Mouse (Mus musculus): ENCODE results near the gene Ndel1. TPM values are rescaled to one million over a fixed set of nuclear protein-coding genes. Genes with fewer than 3 reads are reported as not detected.
A peak's percentile ranks its signal among the peaks of the same experiment; 100 is the strongest.

Ndel1 gene
- total RNA-seq, 2 experiments from 2014 or later: 56.0 to 60.9 TPM

DNA sequence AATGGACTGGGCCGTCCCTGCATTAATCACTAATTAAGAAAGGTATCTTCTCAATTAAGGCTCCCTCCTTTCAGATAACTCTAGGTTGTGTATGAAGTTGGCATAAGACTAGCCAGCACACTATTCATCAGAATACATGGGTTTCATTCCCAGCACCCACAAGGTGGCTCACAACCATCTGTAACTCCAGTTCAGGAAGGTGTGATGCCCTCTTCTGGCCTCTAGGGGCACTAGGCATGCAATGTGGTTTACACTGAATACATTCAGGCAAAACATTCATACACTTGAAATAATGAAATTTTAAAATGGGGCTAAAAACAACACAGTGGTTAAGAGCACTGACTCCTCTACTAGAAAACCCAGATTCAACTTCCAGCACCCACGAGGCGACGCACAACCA is 25.5 kb upstream of the Ndel1 start:
- intact Hi-C loops (cut with DNase I): no loop called here
- no peak for DNase-seq (ENCODE audit: low spot score)

DNA sequence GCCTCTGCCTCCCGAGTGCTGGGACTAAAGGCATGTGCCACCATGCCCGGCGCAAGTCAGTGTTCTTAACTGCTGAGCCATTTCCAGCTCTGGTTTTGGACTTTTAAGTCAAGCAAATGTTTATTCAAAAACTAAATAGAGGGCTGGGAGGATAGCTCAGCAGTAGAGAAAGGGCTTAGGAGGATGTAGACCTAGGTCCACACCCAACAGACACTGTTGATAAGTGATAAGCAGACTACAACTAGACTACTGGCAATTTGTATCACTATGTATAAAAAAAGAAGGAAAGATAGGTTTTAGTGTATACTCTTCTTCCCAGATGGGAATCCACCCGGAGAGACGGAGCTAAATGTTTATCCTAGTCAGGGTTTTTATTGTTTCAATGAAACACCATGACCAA is 24.6 kb upstream of the Ndel1 start:
- no peak for DNase-seq (ENCODE audit: low spot score)
- intact Hi-C loops (cut with DNase I): no loop called here

DNA sequence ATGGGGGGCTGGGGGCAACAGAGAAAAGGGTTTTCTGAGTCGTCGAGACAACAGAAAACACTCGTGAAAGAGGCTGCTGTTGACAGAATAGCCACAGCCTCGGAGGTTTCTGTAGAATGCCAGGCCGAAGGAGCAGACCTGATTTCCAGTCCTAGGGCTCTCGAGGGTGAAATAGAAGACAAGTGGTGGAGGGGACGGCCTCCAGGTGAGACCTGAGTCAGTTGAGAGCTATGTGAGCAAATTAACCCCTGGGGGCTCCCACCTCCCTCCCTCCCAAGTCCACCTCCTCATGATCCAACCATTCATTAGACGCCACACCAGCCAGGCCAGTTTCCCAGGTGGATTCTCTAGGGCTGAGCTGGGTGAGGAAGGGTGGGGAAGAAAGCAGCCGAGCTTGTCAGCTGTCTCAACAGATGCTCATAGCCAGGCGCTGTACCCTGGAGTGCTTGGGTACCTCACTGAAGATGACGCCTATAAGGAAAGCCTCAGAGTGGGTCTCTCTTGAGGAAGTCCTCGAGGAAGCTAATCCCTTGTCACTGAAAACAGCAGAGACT is 22.3 kb upstream of the Ndel1 start:
- DNase-seq (ENCODE audit: low spot score): no peak
- intact Hi-C loops (cut with DNase I): no loop called here

DNA sequence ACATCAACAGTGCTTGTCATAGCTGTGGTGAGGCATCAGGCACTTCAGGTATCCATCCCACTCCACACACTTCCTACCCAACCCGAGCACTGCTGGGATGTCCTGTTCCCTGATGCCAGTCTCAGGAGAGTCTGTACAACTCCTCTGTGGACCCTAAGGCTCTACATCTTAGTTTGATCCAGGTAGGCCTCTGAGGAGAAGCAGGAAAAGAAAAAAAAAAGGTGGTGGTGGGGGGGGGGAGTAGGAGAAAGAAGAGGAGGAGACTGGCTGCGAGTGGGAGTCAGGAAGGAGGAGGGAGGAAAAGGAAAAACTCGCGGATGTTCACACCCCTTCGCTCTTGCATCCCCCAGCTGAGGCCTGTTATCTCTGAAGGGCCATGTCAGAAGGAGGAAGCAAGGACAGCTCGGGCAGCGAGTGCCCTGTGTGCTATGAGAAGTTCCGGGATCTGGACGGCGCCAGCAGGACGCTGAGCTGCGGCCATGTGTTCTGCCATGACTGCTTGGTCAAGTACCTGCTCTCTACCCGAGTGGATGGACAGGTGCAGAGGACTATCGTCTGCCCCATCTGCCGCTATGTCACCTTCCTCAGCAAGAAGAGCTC is 20.7 kb upstream of the Ndel1 start:
- DNase-seq (ENCODE audit: low spot score): no peak
- intact Hi-C loops (cut with DNase I): no loop called here

DNA sequence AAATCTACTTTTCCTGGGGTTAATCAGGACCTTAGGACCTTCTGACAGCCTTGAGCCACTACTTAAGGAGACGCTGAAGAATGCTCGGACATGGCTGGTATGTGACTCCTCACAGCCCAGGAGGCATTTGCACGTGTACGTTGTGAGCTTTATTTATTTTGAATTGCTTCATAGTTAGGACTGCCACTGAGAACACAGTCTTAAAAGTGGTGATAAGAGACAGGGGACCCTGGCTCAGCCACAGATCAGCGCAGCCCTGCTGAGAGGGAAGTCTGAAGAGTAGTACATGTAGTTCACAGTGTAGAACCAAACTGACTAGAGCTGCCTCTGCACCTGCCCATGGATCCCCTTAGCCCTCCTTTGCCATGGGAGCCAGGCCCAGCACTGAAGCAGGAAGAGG is 20.2 kb upstream of the Ndel1 start:
- no peak for DNase-seq (ENCODE audit: low spot score)
- intact Hi-C loops (cut with DNase I): no loop called here

DNA sequence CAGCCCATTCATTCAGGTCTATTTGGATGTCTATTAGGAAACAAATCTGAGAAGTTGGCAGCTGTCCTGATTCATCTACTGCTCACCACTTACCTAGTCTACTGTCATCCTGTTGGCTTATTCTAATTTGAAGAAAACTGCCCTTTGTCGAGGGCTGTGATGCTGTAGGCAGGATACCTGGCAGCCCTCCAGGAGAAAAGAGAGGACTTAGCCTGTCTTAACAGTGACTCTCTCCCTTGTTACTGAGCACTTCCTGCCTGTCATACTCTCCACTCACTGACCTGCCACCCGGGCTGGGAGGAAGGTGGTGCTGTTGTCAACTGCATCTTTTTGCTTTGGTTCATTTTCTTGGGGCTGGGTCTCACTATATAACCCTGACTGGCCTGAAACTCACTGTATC is 19.0 kb upstream of the Ndel1 start:
- intact Hi-C loops (cut with DNase I): no loop called here
- no peak for DNase-seq (ENCODE audit: low spot score)

DNA sequence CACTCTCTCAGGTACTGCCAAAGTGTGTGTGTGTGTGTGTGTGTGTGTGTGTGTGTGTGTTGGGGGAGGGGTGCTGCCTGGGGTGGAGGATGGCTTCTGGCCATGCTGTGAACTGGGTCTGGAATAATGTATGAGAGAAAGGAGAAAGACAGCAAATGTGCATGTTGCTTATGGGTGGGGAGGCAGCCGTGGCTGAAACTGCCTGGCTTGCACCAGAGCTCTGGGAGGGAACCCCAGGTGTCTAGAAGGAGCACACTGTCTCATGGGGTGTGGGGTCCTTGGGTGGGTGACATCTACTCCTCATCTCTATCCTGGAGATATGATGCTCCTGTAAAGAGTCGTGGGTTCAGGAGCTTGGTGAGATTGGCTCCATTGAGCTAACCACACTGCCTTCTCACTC is 17.0 kb upstream of the Ndel1 start:
- intact Hi-C loops (cut with DNase I): no loop called here

DNA sequence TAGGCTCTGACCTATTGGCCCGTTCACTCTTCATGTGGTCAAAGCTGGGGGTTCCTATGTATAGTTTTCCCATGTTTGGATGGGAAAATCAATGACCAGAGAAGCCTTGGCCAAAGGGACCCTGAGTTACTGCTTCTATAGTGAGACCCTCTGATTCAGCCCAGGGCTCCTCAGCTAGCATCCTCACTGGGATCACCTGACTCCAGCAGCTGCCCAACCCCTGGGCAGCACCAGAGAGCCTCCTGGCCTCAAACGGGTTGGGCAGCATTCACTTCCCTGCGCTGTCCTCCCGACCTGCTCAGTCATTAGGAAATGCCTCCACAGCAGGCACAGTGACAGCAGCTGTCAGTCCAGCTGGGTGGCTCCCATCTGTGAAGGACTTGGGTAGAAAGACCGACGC is 16.6 kb upstream of the Ndel1 start, which contains the start of gene Rnf222:
Gene Rnf222 (plus strand): TSS at position 301 of the 400 bp plus-strand sequence.
- no peak for DNase-seq (ENCODE audit: low spot score)
- intact Hi-C loops (cut with DNase I): no loop called here

More for the DNA sequence above, 17.0 kb upstream of the Ndel1 start:
- no peak for DNase-seq (ENCODE audit: low spot score)

DNA sequence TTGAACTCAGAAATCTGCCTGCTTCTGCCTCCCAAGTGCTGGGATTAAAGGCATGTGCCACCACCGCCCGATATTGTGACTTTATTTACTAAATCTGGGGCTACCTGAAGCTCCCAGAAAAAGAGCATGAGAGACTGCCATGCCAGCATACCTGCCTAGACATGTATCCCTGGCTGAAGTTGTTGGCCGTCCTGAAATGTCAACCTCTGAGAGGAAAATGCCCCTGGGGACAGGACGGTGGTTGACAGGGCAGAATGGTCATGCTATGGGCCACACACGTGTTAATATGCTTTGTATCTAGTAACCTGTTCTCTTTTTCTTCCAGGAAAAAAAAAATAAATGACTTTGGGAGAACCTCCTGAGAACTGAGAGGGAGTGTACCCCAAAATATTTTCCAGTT is 14.4 kb upstream of the Ndel1 start:
- intact Hi-C loops (cut with DNase I): no loop called here
- no peak for DNase-seq (ENCODE audit: low spot score)

DNA sequence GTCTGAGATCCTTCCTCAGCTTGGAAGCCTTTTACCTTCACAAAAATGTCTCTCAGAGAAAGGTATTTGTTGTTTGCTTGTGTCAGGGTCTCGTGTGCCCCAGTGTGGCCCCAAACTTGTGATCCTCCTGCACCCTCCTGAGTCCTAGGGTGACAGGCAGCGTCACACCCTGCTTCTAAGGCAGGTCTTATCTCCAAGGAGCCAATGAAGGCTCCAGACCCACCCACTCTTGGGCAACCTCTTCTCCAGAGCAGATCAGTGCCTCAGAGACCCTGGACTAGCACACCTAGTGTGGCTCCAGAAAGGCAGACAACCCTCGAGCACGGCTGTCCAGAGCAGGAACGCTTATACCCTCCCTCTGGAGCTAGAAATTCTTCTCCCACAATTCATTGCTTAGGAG is 12.7 kb upstream of the Ndel1 start:
- intact Hi-C loops (cut with DNase I): no loop called here
- DNase-seq (ENCODE audit: low spot score): no peak

DNA sequence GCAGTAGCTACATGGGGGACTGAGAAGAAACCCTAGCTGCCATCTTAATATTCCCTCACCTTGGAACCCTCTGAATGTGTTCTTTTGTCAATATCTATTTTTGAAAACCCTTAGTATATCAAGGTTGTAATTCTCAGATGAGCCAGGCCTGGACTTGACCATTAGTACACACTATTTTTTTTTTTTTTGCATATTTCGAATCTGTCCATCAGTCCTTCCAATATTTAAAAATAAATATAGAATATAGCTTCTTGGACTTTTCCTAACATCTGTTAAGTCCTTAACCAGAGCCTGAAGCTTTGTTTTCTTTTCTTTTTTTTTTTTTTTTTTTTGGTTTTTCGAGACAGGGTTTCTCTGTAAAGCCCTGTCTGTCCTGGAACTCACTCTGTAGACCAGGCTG is 12.2 kb upstream of the Ndel1 start:
- DNase-seq (ENCODE audit: low spot score): no peak
- intact Hi-C loops (cut with DNase I): no loop called here

DNA sequence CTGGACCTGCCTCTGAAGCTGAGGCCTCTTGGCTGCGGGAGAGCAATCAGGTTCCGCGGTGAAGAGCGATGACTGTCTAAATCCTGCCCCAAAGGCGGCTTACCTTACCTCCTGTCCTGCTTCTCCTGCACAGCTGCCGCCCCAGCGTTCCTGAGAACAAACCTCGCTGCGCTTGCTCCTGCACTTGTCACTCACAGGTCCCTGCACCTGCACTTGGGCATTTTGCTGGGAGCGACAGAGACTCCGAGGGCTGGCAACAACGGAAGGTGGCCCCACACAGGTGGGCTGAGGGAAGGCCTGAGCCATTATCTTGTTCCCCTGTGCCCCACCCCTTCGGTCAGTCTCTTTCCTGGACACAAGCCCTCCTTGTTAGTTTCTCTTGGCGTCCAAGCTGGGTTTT is 10.4 kb upstream of the Ndel1 start:
- intact Hi-C loops (cut with DNase I): no loop called here
- no peak for DNase-seq (ENCODE audit: low spot score)

DNA sequence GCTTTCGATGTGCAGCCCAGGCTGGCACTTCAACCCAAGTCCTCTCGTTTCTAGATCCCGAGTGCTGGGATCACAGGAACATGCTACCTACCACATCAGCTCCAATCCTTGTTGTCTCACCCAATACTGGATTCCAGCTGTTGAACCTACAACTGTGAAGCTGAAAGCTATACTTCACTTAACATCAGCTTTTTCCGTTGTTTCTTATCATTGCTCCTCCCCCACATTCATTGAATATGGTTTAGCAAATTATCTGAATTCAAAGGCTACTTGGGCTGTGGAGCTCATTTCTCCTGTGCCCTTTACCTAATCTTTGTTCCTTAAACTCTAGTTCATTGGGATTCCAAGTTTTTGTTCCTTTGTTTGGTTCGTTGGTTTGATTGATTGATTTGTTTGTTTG is 7.2 kb upstream of the Ndel1 start:
- DNase-seq (ENCODE audit: low spot score): no peak
- intact Hi-C loops (cut with DNase I): loop anchor here (5.0 kb wide), 1 partner anchor 392 kb away; no protein-coding TSS in a partner anchor

DNA sequence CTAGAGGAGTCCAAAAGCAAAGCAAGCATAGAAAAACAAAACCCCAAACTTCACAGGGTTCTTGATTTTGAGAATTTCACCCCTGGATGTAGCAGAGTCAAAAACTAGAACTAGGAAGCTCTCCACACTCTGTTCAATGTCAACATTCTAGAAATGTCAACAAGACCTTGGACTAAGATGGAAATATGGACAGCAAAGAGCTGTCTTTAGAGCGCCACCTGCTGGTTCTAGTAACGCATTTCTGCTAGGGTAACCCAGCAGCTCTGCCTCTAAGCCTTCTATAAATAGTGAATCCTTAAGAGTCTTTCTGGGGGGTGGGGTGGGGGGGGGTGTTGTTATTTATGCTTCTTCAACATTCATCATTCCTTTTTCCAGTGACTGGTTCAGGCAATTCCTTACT is 3.2 kb upstream of the Ndel1 start:
- DNase-seq (ENCODE audit: low spot score): no peak

DNA sequence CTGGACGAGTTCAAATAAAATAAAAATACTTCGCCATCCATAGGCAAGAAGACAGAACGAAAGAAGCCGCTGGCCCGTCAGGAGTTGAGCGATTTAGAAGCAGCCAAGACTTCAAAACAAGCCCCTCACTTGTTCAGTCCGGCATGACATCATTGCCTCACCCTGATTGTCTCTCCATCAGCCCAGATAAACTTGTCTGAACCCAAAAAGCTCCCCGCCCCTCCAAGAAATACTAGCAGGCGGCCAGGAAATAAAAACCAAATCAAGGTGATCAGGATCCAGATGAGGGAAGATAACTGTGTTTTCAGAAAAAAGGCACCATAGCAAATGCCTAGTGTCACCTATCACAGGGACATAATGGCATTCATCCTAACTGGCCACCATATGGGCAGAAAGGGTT is 381 bp downstream of the Ndel1 start:
- DNase-seq (ENCODE audit: low spot score): no peak
- intact Hi-C loops (cut with DNase I): no loop called here

More for the DNA sequence above, 3.2 kb upstream of the Ndel1 start:
- intact Hi-C loops (cut with DNase I): loop anchor here (1.0 to 5.0 kb wide), 4 partner anchors 36 to 388 kb away; no protein-coding TSS in a partner anchor

DNA sequence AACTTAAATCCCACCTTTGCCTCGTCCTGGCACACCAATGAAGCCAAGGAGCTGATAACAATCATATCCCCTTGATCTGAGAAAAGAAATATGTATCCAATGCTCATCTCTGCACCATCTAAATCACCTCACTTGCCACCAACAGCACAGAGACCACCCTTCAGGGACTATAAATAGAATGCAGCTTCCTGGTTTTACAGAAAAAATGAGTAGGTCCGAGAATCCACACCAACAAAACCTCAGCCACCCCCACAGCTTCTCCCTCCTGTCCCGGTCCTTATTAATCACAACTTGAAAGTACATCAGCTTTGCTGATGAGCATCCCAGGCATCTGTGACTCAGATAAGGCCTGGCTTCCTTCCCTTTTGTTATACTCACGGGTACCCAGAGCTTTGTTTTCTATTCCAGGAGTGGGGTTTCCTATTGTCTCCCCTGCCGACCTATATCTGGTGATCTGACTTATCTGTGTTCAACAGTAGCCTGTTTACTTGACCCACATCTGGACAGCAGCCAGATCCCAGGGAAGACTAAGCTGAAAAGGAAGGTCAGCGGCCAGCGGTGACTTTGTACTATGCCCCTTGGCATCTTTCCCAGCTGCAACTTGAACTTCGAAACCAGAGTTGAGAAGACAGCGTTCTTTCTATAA is 7.0 kb downstream of the Ndel1 start:
- DNase-seq (ENCODE audit: low spot score): peak; percentile 76
- intact Hi-C loops (cut with DNase I): no loop called here

DNA sequence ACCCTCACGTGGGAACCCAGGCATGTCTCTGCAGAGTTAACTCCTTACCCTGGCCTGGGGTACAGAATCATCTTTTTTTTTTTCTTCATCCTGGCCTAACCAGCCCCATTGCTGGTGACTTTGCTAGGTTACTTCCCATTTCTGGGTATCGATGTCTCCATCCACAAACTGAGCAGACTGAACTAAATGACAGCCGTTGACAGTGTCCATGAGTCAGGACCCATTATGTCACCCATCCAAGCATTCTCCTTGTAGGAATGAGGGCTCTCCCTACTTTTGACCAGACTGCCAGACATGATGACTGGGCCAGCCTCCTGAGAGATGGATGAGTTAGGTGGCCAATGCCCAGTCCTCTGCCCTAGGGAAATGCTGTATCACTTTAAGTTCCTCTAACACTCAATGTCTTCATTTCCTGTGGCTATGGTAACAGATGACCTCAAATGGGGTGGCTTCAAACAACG is 8.0 kb downstream of the Ndel1 start:
- intact Hi-C loops (cut with DNase I): no loop called here
- DNase-seq (ENCODE audit: low spot score): no peak

DNA sequence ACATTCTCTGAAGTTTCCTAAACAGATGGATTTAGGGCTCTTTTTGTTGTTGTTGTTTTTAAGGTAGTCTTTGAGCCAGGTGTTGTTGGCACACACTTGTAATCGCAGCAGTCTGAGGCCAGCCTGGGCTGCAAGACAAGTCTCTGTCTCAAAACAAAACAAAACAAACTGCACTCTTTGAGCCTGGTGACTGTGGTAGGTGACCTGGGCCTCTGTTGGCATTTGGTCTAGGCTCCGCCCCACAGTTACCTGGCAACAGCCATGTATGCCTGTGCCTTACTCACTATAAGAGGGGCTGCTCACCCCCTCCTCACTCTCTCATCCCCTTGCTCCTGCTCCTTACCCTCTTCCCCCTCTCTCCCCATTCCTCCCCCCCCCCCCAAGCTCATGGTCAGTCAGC is 9.4 kb downstream of the Ndel1 start:
- no peak for DNase-seq (ENCODE audit: low spot score)
- intact Hi-C loops (cut with DNase I): no loop called here

DNA sequence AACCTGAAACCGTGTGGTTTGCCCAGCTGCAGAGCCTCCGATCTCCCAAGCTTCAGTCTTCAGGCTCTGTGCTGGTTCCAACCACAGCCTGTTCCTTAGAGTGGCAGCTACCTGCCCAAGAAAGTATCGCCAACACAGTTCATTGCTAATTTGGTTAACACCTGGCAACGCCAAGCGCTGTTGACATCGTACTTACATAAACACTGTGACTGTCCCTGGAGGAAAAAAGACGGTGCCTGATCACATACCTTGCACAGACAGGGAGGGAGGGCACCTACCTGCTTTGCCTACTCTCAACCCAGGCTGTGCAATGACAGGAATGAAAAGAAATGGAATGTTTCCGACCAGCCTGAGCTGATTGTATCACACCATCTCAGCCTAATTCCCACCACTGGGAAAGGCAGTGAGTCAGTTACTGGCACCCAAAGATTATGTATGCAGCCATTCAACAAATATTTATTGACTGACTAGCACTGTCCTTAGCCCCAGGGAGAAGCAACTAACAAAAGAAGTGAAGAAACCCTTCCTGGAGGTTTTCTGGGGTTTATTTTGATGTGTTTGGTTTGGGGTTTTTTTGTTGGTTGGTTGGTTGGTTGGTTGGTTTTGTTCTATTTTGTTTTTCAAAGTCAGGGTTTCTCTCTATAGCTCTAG is 11.6 kb downstream of the Ndel1 start:
- intact Hi-C loops (cut with DNase I): no loop called here
- DNase-seq (ENCODE audit: low spot score): no peak

DNA sequence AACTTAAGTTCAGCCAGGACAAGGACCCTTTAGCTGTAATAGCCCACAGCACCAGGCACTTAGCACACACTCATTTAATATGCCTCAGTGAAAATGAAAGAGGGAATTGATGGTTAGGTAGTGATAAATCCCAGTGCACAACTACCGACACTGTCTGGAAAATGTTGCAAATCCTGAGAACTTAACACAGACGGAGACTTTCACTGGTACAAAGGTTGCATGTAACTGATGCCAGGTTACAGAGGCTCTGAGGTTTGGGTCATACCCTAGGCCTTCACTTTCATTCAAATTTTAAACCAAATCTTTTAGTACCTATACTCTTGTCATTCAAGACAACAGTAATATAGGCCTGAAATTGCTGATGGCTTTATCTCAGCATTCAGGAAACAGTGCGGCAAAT is 14.3 kb downstream of the Ndel1 start:
- no peak for DNase-seq (ENCODE audit: low spot score)
- intact Hi-C loops (cut with DNase I): no loop called here

DNA sequence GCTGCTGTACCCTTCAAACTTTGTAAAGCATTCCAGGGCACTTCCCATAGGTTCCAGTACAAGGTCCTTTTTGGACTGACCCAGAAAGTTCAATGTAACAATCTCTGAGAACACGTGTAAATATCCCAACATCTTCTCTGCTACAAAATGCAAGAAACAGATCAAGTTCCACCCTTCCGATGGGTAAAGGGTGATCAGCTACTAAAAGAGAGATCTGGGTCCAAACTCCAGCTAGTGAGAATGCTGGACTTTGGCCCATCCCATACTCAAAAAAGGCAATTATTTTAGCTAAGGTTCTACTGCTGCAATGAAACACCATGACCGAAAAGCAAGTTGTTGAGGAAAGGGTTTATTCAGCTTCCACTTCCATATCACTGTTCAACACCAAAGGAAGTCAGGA is 17.0 kb downstream of the Ndel1 start:
- DNase-seq (ENCODE audit: low spot score): no peak
- intact Hi-C loops (cut with DNase I): no loop called here
